Mouse (Mus musculus) E14TG2a.4 (cell line): Measurements from ENCODE around the gene Mybpc3.

ENCODE experiments used
- CTCF ChIP-seq: conservative IDR thresholded peaks from 2 replicates; pipeline ENCODE4 v1.5.1; 2014; ENCODE audit warnings: low read length
- POU5F1 ChIP-seq: IDR thresholded peaks from 2 replicates; pipeline ENCODE4 v1.6.1; 2014; ENCODE audit warnings: low read length, borderline replicate concordance

- TF ChIP-seq CTCF (no peak), POU5F1 (no peak)
Observed at GRCm38 (mm10) chr2:91085494-91086391, 32.2 kb upstream of the Mybpc3 start.
